Mouse (Mus musculus): ENCODE results near the gene Trim26. TPM values are rescaled to one million over a fixed set of nuclear protein-coding genes. Genes with fewer than 3 reads are reported as not detected.
A peak's percentile ranks its signal among the peaks of the same experiment; 100 is the strongest.

The Trim26 gene
- total RNA-seq, 2 experiments from 2014 or later: 21.0 to 23.1 TPM

- intact Hi-C loops (cut with DNase I): loop anchor here (2.0 to 5.0 kb wide), 4 partner anchors 22 to 310 kb away; partner anchors contain the start of genes Gabbr1, Olfr90 and Olfr94
- peak; percentile 42 to 56 for DNase-seq (ENCODE audit: low spot score in 2 of 2)
Observed at GRCm38 (mm10) chr17:36892362-36892761, 55.4 kb downstream of the Trim26 start.

GRCm38 (mm10) chr17:36893387-36893786, 56.5 kb downstream of the Trim26 start:
- no peak for DNase-seq (ENCODE audit: low spot score in 2 of 2)
- intact Hi-C loops (cut with DNase I): loop anchor here (2.0 to 5.0 kb wide), 4 partner anchors 21 to 309 kb away; partner anchors contain the start of genes Gabbr1, Olfr90 and Olfr94

GRCm38 (mm10) chr17:36896583-36896982, 59.6 kb downstream of the Trim26 start:
- intact Hi-C loops (cut with DNase I): no loop called here
- peak; percentile 25 to 44 for DNase-seq (ENCODE audit: low spot score in 2 of 2)

GRCm38 (mm10) chr17:36897065-36897464, 60.1 kb downstream of the Trim26 start:
- intact Hi-C loops (cut with DNase I): no loop called here

GRCm38 (mm10) chr17:36897552-36898205, 60.7 kb downstream of the Trim26 start, which contains the start of gene Trim31:
Trim31 (plus strand) TSS chr17:36898118.
- no peak for DNase-seq (ENCODE audit: low spot score in 2 of 2)
- intact Hi-C loops (cut with DNase I): no loop called here

More at GRCm38 (mm10) chr17:36897065-36897464, 60.1 kb downstream of the Trim26 start:
- DNase-seq (ENCODE audit: low spot score in 2 of 2): no peak

- no peak for DNase-seq (ENCODE audit: low spot score in 2 of 2)
- intact Hi-C loops (cut with DNase I): no loop called here
Observed at GRCm38 (mm10) chr17:36899376-36899775, 62.4 kb downstream of the Trim26 start.

- intact Hi-C loops (cut with DNase I): no loop called here
- DNase-seq (ENCODE audit: low spot score in 2 of 2): peak; percentile 12 to 79
Observed at GRCm38 (mm10) chr17:36900001-36900400, 63.1 kb downstream of the Trim26 start.

GRCm38 (mm10) chr17:36900691-36901090, 63.8 kb downstream of the Trim26 start:
- intact Hi-C loops (cut with DNase I): no loop called here

GRCm38 (mm10) chr17:36903651-36904050, 66.7 kb downstream of the Trim26 start:
- intact Hi-C loops (cut with DNase I): no loop called here
- no peak for DNase-seq (ENCODE audit: low spot score in 2 of 2)

More at GRCm38 (mm10) chr17:36900691-36901090, 63.8 kb downstream of the Trim26 start:
- no peak for DNase-seq (ENCODE audit: low spot score in 2 of 2)

GRCm38 (mm10) chr17:36908235-36908634, 71.3 kb downstream of the Trim26 start:
- intact Hi-C loops (cut with DNase I): no loop called here
- no peak for DNase-seq (ENCODE audit: low spot score in 2 of 2)

Other genes starting within 250 kb of the Trim26 start
- not detected for gene H2-M9, start 194.5 kb upstream of the Trim26 start, total RNA-seq (2021)
- gene H2-M1, start 164.9 kb upstream of the Trim26 start, total RNA-seq (2021): not detected
- not detected for gene H2-M10.5, start 64.2 kb upstream of the Trim26 start, total RNA-seq (2021)
- not detected for gene H2-M10.6, start 25.0 kb upstream of the Trim26 start, total RNA-seq (2021)
- gene Trim15, start 30.1 kb downstream of the Trim26 start, total RNA-seq (2021): not detected
- gene Trim10, start 32.4 kb downstream of the Trim26 start, total RNA-seq (2021): not detected
- gene Trim40, start 53.0 kb downstream of the Trim26 start, total RNA-seq (2021): not detected
- not detected for gene Trim31, start 61.0 kb downstream of the Trim26 start, total RNA-seq (2021)
- 1 to 10 TPM; 5.4 to 7.4 TPM for gene Rnf39, start 105.8 kb downstream of the Trim26 start, total RNA-seq (2021)
- gene Ppp1r11, start 114.6 kb downstream of the Trim26 start, total RNA-seq (2021): 100 to 1,000 TPM; 119 to 132 TPM
- gene Znrd1, start 121.4 kb downstream of the Trim26 start, total RNA-seq (2021): 10 to 100 TPM; 29.8 to 34.5 TPM
- gene Znrd1as, start 121.5 kb downstream of the Trim26 start, total RNA-seq (2021): 1 to 10 TPM; 5.0 to 5.2 TPM
- under 1 TPM in 1 of 2 experiments, not detected in 1; 0.66 TPM for gene 2410137M14Rik, start 144.1 kb downstream of the Trim26 start, total RNA-seq (2021)
- 1 to 10 TPM; 1.6 to 1.7 TPM for gene H2-M5, start 152.4 kb downstream of the Trim26 start, total RNA-seq (2021)
- gene Zfp57, start 164.0 kb downstream of the Trim26 start, total RNA-seq (2021): 10 to 100 TPM; 14.5 to 17.6 TPM
- 10 to 100 TPM; 51.6 to 68.2 TPM for gene Mog, start 186.3 kb downstream of the Trim26 start, total RNA-seq (2021)
- gene Gabbr1, start 208.8 kb downstream of the Trim26 start, total RNA-seq (2021): 100 to 1,000 TPM; 670 to 698 TPM